Mouse (Mus musculus) lung, embryonic 15.5 days (tissue): ENCODE data around the gene Tcf25. TPM values are rescaled to one million over a fixed set of nuclear protein-coding genes. Genes with fewer than 3 reads are reported as not detected.

Experiments
- ATAC-seq: fragments of 200-750 bp; cut with Nextera tagmentation; 2 replicates; pipeline ENCODE4 v1.8.0; 2017; ENCODE audit warnings: moderate number of reproducible peaks, borderline replicate concordance; ENCODE audit not compliant: low FRiP score, low TSS enrichment; ENCODE audit errors: extremely low read depth
- H3K27ac ChIP-seq: fragments of 300-500 bp; sonication (generic); 2 replicates; pipeline ENCODE4 v1.5.1; 2015; ENCODE audit warnings: moderate library complexity, mild to moderate bottlenecking, inconsistent platforms
- H3K27me3 ChIP-seq: fragments of 300-500 bp; sonication (generic); 2 replicates; pipeline ENCODE4 v1.6.1; 2015; ENCODE audit warnings: inconsistent platforms
- H3K36me3 ChIP-seq: fragments of 300-500 bp; sonication (generic); 2 replicates; pipeline ENCODE4 v1.6.1; 2015; ENCODE audit warnings: inconsistent platforms
- H3K4me1 ChIP-seq: fragments of 300-500 bp; sonication (generic); 2 replicates; pipeline ENCODE4 v1.6.1; 2015; ENCODE audit warnings: inconsistent platforms
- H3K4me2 ChIP-seq: fragments of 300-500 bp; sonication (generic); 2 replicates; pipeline ENCODE4 v1.6.1; 2015; ENCODE audit warnings: inconsistent platforms, mild to moderate bottlenecking, moderate library complexity
- H3K4me3 ChIP-seq: fragments of 300-500 bp; sonication (generic); 2 replicates; pipeline ENCODE4 v1.5.1; 2015; ENCODE audit warnings: mild to moderate bottlenecking, inconsistent platforms
- H3K9ac ChIP-seq: fragments of 300-500 bp; sonication (generic); 2 replicates; pipeline ENCODE4 v1.6.1; 2015; ENCODE audit warnings: inconsistent platforms
- H3K9me3 ChIP-seq: fragments of 300-500 bp; sonication (generic); 2 replicates; pipeline ENCODE4 v1.6.1; 2016; ENCODE audit warnings: inconsistent platforms
- WGBS: fragments of 180-500 bp; shearing (Covaris S2); methylation state at CpG from one replicate; pipeline ENCODE4 v1.1.7; 2015; 5-methylcytosine and 5-hydroxymethylcytosine counted together
- polyA plus RNA-seq: library from polyadenylated mRNA; unstranded; fragments of >200 nt; fragmentation: Nextera tagmentation; extraction: Ambion mirVana; gene quantifications from 2 replicates; pipeline ENCODE4 v1.2.1, GENCODE M21; 2015

The Tcf25 gene
- 143 and 162 TPM in 2 replicates for polyA plus RNA-seq

GRCm38 (mm10) chr8:123373403-123374238 is at the start of gene Tcf25:
Gene Tcf25, plus strand, starts transcription at chr8:123373753.
- Histone ChIP-seq H3K36me3 (0 out of 2 replicates have a peak, but pooled peaks cover 6% of the 10 kb centered on the region), H3K27me3 (no peaks in the 10 kb centered on the region), H3K4me2 (peak within 1 kb of the TSS; percentile 87), H3K4me1 (peaks cover 18% of the 10 kb centered on the region), H3K9me3 (no peaks in the 10 kb centered on the region), H3K9ac (peak within 1 kb of the TSS; percentile 90), H3K27ac (peak within 1 kb of the TSS; percentile 98), H3K4me3 (peak within 1 kb of the TSS; percentile 91)
- ATAC-seq = peak; percentile 91
- WGBS = under 1% methylated on average over 68 of the region's 75 CpGs

- WGBS = 86% methylated on average over 2 of the region's 2 CpGs
These were observed 45.0 kb upstream of the Tcf25 start for GRCm38 (mm10) chr8:123328552-123328951.

GRCm38 (mm10) chr8:123329350-123329749 is 44.2 kb upstream of the Tcf25 start:
- Histone ChIP-seq H3K9ac (no peak overlapping the region), H3K27me3 (peaks cover 15% of the 10 kb centered on the region), H3K4me3 (no peak overlapping the region), H3K36me3 (no peaks in the 10 kb centered on the region), H3K4me2 (no peak overlapping the region), H3K4me1 (peaks cover 17% of the 10 kb centered on the region), H3K27ac (no peak overlapping the region), H3K9me3 (no peaks in the 10 kb centered on the region)
- WGBS = 67% methylated on average over 4 of the region's 4 CpGs
- ATAC-seq = no peak

More at GRCm38 (mm10) chr8:123328552-123328951, 45.0 kb upstream of the Tcf25 start:
- Histone ChIP-seq H3K27me3 (peaks cover 8% of the 10 kb centered on the region), H3K4me3 (no peak overlapping the region), H3K9ac (no peak overlapping the region), H3K4me2 (no peak overlapping the region), H3K4me1 (peaks cover 17% of the 10 kb centered on the region), H3K9me3 (no peaks in the 10 kb centered on the region), H3K27ac (no peak overlapping the region), H3K36me3 (no peaks in the 10 kb centered on the region)
- no peak for ATAC-seq

- peaks cover 20% of the 10 kb centered on the region for H3K27me3 ChIP-seq
- no peak overlapping the region for H3K4me2 ChIP-seq
- no peak overlapping the region for H3K4me3 ChIP-seq
- 77% methylated on average over 5 of the region's 5 CpGs for WGBS
- H3K9me3 ChIP-seq = no peaks in the 10 kb centered on the region
- H3K4me1 ChIP-seq = peaks cover 17% of the 10 kb centered on the region
- ATAC-seq = no peak
- no peaks in the 10 kb centered on the region for H3K36me3 ChIP-seq
- no peak overlapping the region for H3K27ac ChIP-seq
- H3K9ac ChIP-seq = no peak overlapping the region
These were observed 43.6 kb upstream of the Tcf25 start for GRCm38 (mm10) chr8:123329961-123330360.

- 39% methylated on average over 6 of the region's 6 CpGs for WGBS
- H3K4me2 ChIP-seq = no peak overlapping the region
- ATAC-seq = no peak
- H3K4me1 ChIP-seq = peaks cover 17% of the 10 kb centered on the region
- no peaks in the 10 kb centered on the region for H3K36me3 ChIP-seq
- H3K27ac ChIP-seq = no peak overlapping the region
- no peak overlapping the region for H3K4me3 ChIP-seq
- H3K27me3 ChIP-seq = peaks cover 25% of the 10 kb centered on the region
- H3K9ac ChIP-seq = no peak overlapping the region
- H3K9me3 ChIP-seq = no peaks in the 10 kb centered on the region
These were observed 42.9 kb upstream of the Tcf25 start for GRCm38 (mm10) chr8:123330701-123331100.

- Histone ChIP-seq H3K9ac (no peak overlapping the region), H3K9me3 (no peaks in the 10 kb centered on the region), H3K4me3 (no peak overlapping the region), H3K36me3 (no peaks in the 10 kb centered on the region), H3K27me3 (peaks cover 25% of the 10 kb centered on the region), H3K4me1 (peaks cover 17% of the 10 kb centered on the region), H3K4me2 (no peak overlapping the region), H3K27ac (no peak overlapping the region)
- ATAC-seq = no peak
- 75% methylated on average over 2 of the region's 2 CpGs for WGBS
These were observed 42.3 kb upstream of the Tcf25 start for GRCm38 (mm10) chr8:123331301-123331700.

GRCm38 (mm10) chr8:123331810-123332209 is 41.7 kb upstream of the Tcf25 start:
- no peak overlapping the region for H3K27ac ChIP-seq
- H3K4me1 ChIP-seq = peaks cover 17% of the 10 kb centered on the region
- H3K9me3 ChIP-seq = no peaks in the 10 kb centered on the region
- 20% methylated on average over 8 of the region's 8 CpGs for WGBS
- no peaks in the 10 kb centered on the region for H3K36me3 ChIP-seq
- H3K9ac ChIP-seq = no peak overlapping the region
- peak overlapping the region; percentile 95 for H3K4me2 ChIP-seq
- ATAC-seq = no peak
- peaks cover 25% of the 10 kb centered on the region for H3K27me3 ChIP-seq
- H3K4me3 ChIP-seq = peak overlapping the region; percentile 66

GRCm38 (mm10) chr8:123332262-123333090 is 41.1 kb upstream of the Tcf25 start, which contains the start of gene Spire2:
Gene Spire2, plus strand, starts transcription at chr8:123332713.
- H3K27ac ChIP-seq = no peak within 1 kb of the TSS
- peak within 1 kb of the TSS; percentile 21; the same call in 1 of the 2 replicates for H3K9ac ChIP-seq
- no peaks in the 10 kb centered on the region for H3K36me3 ChIP-seq
- ATAC-seq = peak; percentile 87
- no peaks in the 10 kb centered on the region for H3K9me3 ChIP-seq
- WGBS = 1% methylated on average over 85 of the region's 85 CpGs
- H3K4me1 ChIP-seq = peaks cover 17% of the 10 kb centered on the region
- peak within 1 kb of the TSS; percentile 95 for H3K4me2 ChIP-seq
- peak within 1 kb of the TSS; percentile 66 for H3K4me3 ChIP-seq
- H3K27me3 ChIP-seq = peaks cover 25% of the 10 kb centered on the region

GRCm38 (mm10) chr8:123333091-123333587 is 40.4 kb upstream of the Tcf25 start:
- peak; percentile 13; the same call in 1 of the 2 replicates for ATAC-seq
- Histone ChIP-seq H3K36me3 (no peaks in the 10 kb centered on the region), H3K9ac (0 out of 2 replicates have a peak overlapping the region, but pooled peaks have one; percentile 21), H3K27ac (no peak overlapping the region), H3K9me3 (no peaks in the 10 kb centered on the region), H3K4me1 (peaks cover 17% of the 10 kb centered on the region), H3K27me3 (peaks cover 25% of the 10 kb centered on the region), H3K4me3 (peak overlapping the region; percentile 66), H3K4me2 (peak overlapping the region; percentile 95)
- 3% methylated on average over 21 of the region's 21 CpGs for WGBS

- no peak overlapping the region for H3K4me2 ChIP-seq
- peaks cover 17% of the 10 kb centered on the region for H3K4me1 ChIP-seq
- H3K4me3 ChIP-seq = no peak overlapping the region
- WGBS = 6% methylated on average over 7 of the region's 7 CpGs
- H3K9me3 ChIP-seq = no peaks in the 10 kb centered on the region
- H3K27ac ChIP-seq = no peak overlapping the region
- H3K36me3 ChIP-seq = no peaks in the 10 kb centered on the region
- ATAC-seq = no peak
- peaks cover 25% of the 10 kb centered on the region for H3K27me3 ChIP-seq
- no peak overlapping the region for H3K9ac ChIP-seq
These were observed 39.7 kb upstream of the Tcf25 start for GRCm38 (mm10) chr8:123333864-123334263.

- Histone ChIP-seq H3K4me3 (no peak overlapping the region), H3K9me3 (no peaks in the 10 kb centered on the region), H3K27me3 (peaks cover 25% of the 10 kb centered on the region), H3K4me1 (peaks cover 17% of the 10 kb centered on the region), H3K27ac (no peak overlapping the region), H3K36me3 (no peaks in the 10 kb centered on the region), H3K4me2 (no peak overlapping the region), H3K9ac (no peak overlapping the region)
- 0% methylated on average over 1 of the region's 1 CpGs for WGBS
- no peak for ATAC-seq
These were observed 39.1 kb upstream of the Tcf25 start for GRCm38 (mm10) chr8:123334467-123334866.
